Mouse (Mus musculus) MEL (cell line): Measurements from ENCODE around the gene Samm50. TPM values are rescaled to one million over a fixed set of nuclear protein-coding genes. Genes with fewer than 3 reads are reported as not detected.

Source experiments
- DNase-seq: peaks from one replicate; pipeline ENCODE4 v3.0.0; 2011; ENCODE audit warnings: low read depth, low spot score
- H3K27ac ChIP-seq: 2 replicates; pipeline ENCODE4 v1.5.1; 2012; ENCODE audit warnings: low read depth, mild to moderate bottlenecking, control low read depth, low read length, moderate library complexity; ENCODE audit not compliant: control insufficient read depth
- H3K27me3 ChIP-seq, 2 experiments: fragments of 150-350 bp in 1 of 2; sonication (generic) in 1 of 2; 2 replicates each; pipeline ENCODE4 v1.6.1; 2012; ENCODE audit warnings: low read length in 2 of 2, mild to moderate bottlenecking in 2 of 2, improper control_type of control experiment in 1 of 2, moderate library complexity in 1 of 2; ENCODE audit not compliant: insufficient read depth in 2 of 2, control insufficient read depth in 1 of 2
- H3K36me3 ChIP-seq, 2 experiments: 2 replicates each; pipeline ENCODE4 v1.6.1; 2012 to 2014; ENCODE audit warnings: low read length in 2 of 2, improper control_type of control experiment in 1 of 2, inconsistent platforms in 1 of 2, mild to moderate bottlenecking in 1 of 2; ENCODE audit not compliant: insufficient read depth in 2 of 2, control insufficient read depth in 1 of 2
- H3K4me1 ChIP-seq, 2 experiments: fragments of 150-350 bp in 1 of 2; sonication (generic) in 1 of 2; 2 replicates each; pipeline ENCODE4 v1.6.1; 2012; ENCODE audit warnings: low read length in 2 of 2, improper control_type of control experiment in 1 of 2, mild to moderate bottlenecking in 1 of 2; ENCODE audit not compliant: insufficient read depth in 2 of 2, control insufficient read depth in 1 of 2
- H3K4me3 ChIP-seq, 2 experiments: fragments of 150-350 bp in 1 of 2; sonication (generic) in 1 of 2; 2 replicates each; pipeline ENCODE4 v1.5.1; 2012; ENCODE audit warnings: low read depth in 2 of 2, low read length in 2 of 2, mild to moderate bottlenecking in 2 of 2, moderate library complexity in 2 of 2, control low read depth in 1 of 2, improper control_type of control experiment in 1 of 2; ENCODE audit not compliant: control insufficient read depth in 1 of 2, insufficient read depth in 1 of 2
- H3K79me2 ChIP-seq: 2 replicates; pipeline ENCODE4 v1.6.1; 2012; ENCODE audit warnings: mild to moderate bottlenecking, low read length, moderate library complexity; ENCODE audit not compliant: control insufficient read depth, poor library complexity, insufficient read depth
- H3K9ac ChIP-seq: 2 replicates; pipeline ENCODE4 v1.6.1; 2012; ENCODE audit warnings: low read depth, mild to moderate bottlenecking, control low read depth, low read length, moderate library complexity; ENCODE audit not compliant: control insufficient read depth, poor library complexity, severe bottlenecking
- H3K9me3 ChIP-seq: fragments of 150-350 bp; sonication (generic); replicated peaks from 2 replicates; pipeline ENCODE4 v1.6.1; 2012; ENCODE audit warnings: mild to moderate bottlenecking, low read length, improper control_type of control experiment, moderate library complexity; ENCODE audit not compliant: insufficient read depth
- CHD1 ChIP-seq: IDR thresholded peaks from 2 replicates; pipeline ENCODE4 v1.6.1; 2012; ENCODE audit warnings: low read depth, mild to moderate bottlenecking, inconsistent platforms, low read length, improper control_type of control experiment
- CTCF ChIP-seq, 3 experiments: IDR thresholded peaks in 2 of 3; conservative IDR thresholded peaks in 1 of 3; 2 replicates each; pipeline ENCODE4 v1.5.1; 2011 to 2012; ENCODE audit warnings: low read length in 3 of 3, low read depth in 2 of 3, mild to moderate bottlenecking in 2 of 3, improper control_type of control experiment in 1 of 3, inconsistent platforms in 1 of 3, mixed read lengths in 1 of 3, moderate library complexity in 1 of 3; ENCODE audit not compliant: control insufficient read depth in 1 of 3, insufficient read depth in 1 of 3, poor library complexity in 1 of 3, severe bottlenecking in 1 of 3
- E2F4 ChIP-seq: IDR thresholded peaks from 2 replicates; pipeline ENCODE4 v1.6.1; 2011; ENCODE audit warnings: low read depth, low read length, improper control_type of control experiment, borderline replicate concordance
- ETS1 ChIP-seq: IDR thresholded peaks from 2 replicates; pipeline ENCODE4 v1.6.1; 2012; ENCODE audit warnings: low read depth, mild to moderate bottlenecking, inconsistent platforms, low read length, improper control_type of control experiment, moderate library complexity
- GATA1 ChIP-seq: IDR thresholded peaks from 2 replicates; pipeline ENCODE4 v1.6.1; 2011; ENCODE audit warnings: low read depth, low read length, improper control_type of control experiment
- JUND ChIP-seq: IDR thresholded peaks from 2 replicates; pipeline ENCODE4 v1.6.1; 2011; ENCODE audit warnings: low read depth, mild to moderate bottlenecking, improper control_type of control experiment, low read length
- KAT2A ChIP-seq: conservative IDR thresholded peaks from 2 replicates; pipeline ENCODE4 v1.6.1; 2012; ENCODE audit warnings: low read depth, low read length, improper control_type of control experiment, inconsistent platforms
- MAFK ChIP-seq: IDR thresholded peaks from 2 replicates; pipeline ENCODE4 v1.6.1; 2011; ENCODE audit warnings: low read depth, mild to moderate bottlenecking, low read length, improper control_type of control experiment, borderline replicate concordance
- MAZ ChIP-seq: IDR thresholded peaks from 2 replicates; pipeline ENCODE4 v1.6.1; 2012; ENCODE audit warnings: low read depth, mild to moderate bottlenecking, inconsistent platforms, low read length, improper control_type of control experiment
- MYB ChIP-seq: IDR thresholded peaks from 2 replicates; pipeline ENCODE4 v1.6.1; 2011; ENCODE audit warnings: mild to moderate bottlenecking, low read depth, low read length, improper control_type of control experiment
- MYC ChIP-seq: IDR thresholded peaks from 2 replicates; pipeline ENCODE4 v1.6.1; 2011; ENCODE audit warnings: low read depth, mild to moderate bottlenecking, low read length, improper control_type of control experiment, moderate library complexity
- NRF1 ChIP-seq: IDR thresholded peaks from 2 replicates; pipeline ENCODE4 v1.6.1; 2014; ENCODE audit warnings: low read depth, mild to moderate bottlenecking, inconsistent platforms, low read length, improper control_type of control experiment, moderate library complexity; ENCODE audit not compliant: poor library complexity, insufficient read depth, severe bottlenecking
- POLR2A ChIP-seq, 2 experiments: IDR thresholded peaks; 2 replicates each; pipeline ENCODE4 v1.6.1; 2011 to 2012; ENCODE audit warnings: low read length in 2 of 2, mild to moderate bottlenecking in 2 of 2, control low read depth in 1 of 2, improper control_type of control experiment in 1 of 2, low read depth in 1 of 2, moderate library complexity in 1 of 2; ENCODE audit not compliant: control insufficient read depth in 1 of 2, insufficient read depth in 1 of 2, poor library complexity in 1 of 2
- POLR2AphosphoS2 ChIP-seq: IDR thresholded peaks from 2 replicates; pipeline ENCODE4 v1.6.1; 2011; ENCODE audit warnings: low read length, improper control_type of control experiment
- POLR2AphosphoS5 ChIP-seq: IDR thresholded peaks from 2 replicates; pipeline ENCODE4 v1.6.1; 2012; ENCODE audit warnings: low read depth, borderline replicate concordance, mild to moderate bottlenecking, inconsistent platforms, low read length, moderate library complexity, mixed read lengths
- RCOR1 ChIP-seq: IDR thresholded peaks from 2 replicates; pipeline ENCODE4 v1.6.1; 2012; ENCODE audit warnings: low read depth, mild to moderate bottlenecking, inconsistent platforms, low read length, improper control_type of control experiment
- TAL1 ChIP-seq: IDR thresholded peaks from 2 replicates; pipeline ENCODE4 v1.6.1; 2012; ENCODE audit warnings: mild to moderate bottlenecking, inconsistent platforms, low read length, moderate library complexity, mixed read lengths
- TBP ChIP-seq: IDR thresholded peaks from 2 replicates; pipeline ENCODE4 v1.8.0; 2011; ENCODE audit warnings: low read depth, low read length, improper control_type of control experiment
- TCF12 ChIP-seq: IDR thresholded peaks from 2 replicates; pipeline ENCODE4 v1.6.1; 2014; ENCODE audit warnings: low read depth, mild to moderate bottlenecking, inconsistent platforms, low read length, improper control_type of control experiment, moderate library complexity
- UBTF ChIP-seq: IDR thresholded peaks from 2 replicates; pipeline ENCODE4 v1.6.1; 2012; ENCODE audit warnings: low read depth, mild to moderate bottlenecking, inconsistent platforms, low read length, improper control_type of control experiment, moderate library complexity, borderline replicate concordance; ENCODE audit not compliant: insufficient read depth
- ZKSCAN1 ChIP-seq: IDR thresholded peaks from 2 replicates; pipeline ENCODE4 v1.6.1; 2012; ENCODE audit warnings: low read depth, mild to moderate bottlenecking, inconsistent platforms, low read length, improper control_type of control experiment, moderate library complexity
- ZMIZ1 ChIP-seq: IDR thresholded peaks from 2 replicates; pipeline ENCODE4 v1.6.1; 2012; ENCODE audit warnings: low read depth, mild to moderate bottlenecking, inconsistent platforms, low read length, improper control_type of control experiment, moderate library complexity
- ZNF384 ChIP-seq: IDR thresholded peaks from 2 replicates; pipeline ENCODE4 v1.6.1; 2012; ENCODE audit warnings: low read depth, mild to moderate bottlenecking, inconsistent platforms, low read length, improper control_type of control experiment
- polyA plus RNA-seq, 2 experiments: library from polyadenylated mRNA; stranded (reverse) in 1 of 2; unstranded in 1 of 2; fragments of >175 nt in 1 of 2; fragments of >200 nt in 1 of 2; gene quantifications; 2 replicates each; pipeline versions ENCODE4 v1.2.1 to v1.2.4; 2012; ENCODE audit warnings: low replicate concordance in 2 of 2, low read depth in 1 of 2; ENCODE audit not compliant: insufficient read length in 2 of 2, insufficient read depth in 1 of 2, missing spikeins in 1 of 2
- total RNA-seq: library from RNA; depleted of rRNA; stranded (reverse); fragments of 300-350 nt; gene quantifications from 2 replicates; pipeline ENCODE4 v1.2.3, GENCODE M21; 2012

Gene Samm50
- total and polyA plus RNA-seq, 3 experiments: 62.4 to 190 TPM; not detected in 1

GRCm38 (mm10) chr15:84262630-84263029 is 70.6 kb downstream of the Samm50 start:
- Histone ChIP-seq H3K4me3 (no peak overlapping the region), H3K4me1 (no peaks in the 10 kb centered on the region), H3K9ac (no peak overlapping the region), H3K27me3 (no peaks in the 10 kb centered on the region), H3K9me3 (no peaks in the 10 kb centered on the region), H3K27ac (no peak overlapping the region), H3K36me3 (no peaks in the 10 kb centered on the region), H3K79me2 (no peaks in the 10 kb centered on the region)
- TF ChIP-seq POLR2A (IDR thresholded peaks at IDR 0.05; ENCODE audit: control insufficient read depth in 1 of 2, insufficient read depth in 1 of 2, low read depth in 1 of 2, low read length in 2 of 2, poor library complexity in 1 of 2): no peak
- no peak for TF ChIP-seq CHD1
- no peak for TF ChIP-seq POLR2AphosphoS2
- TF ChIP-seq POLR2AphosphoS5: no peak
- no peak for TF ChIP-seq TBP
- TF ChIP-seq ETS1: no peak
- no peak for TF ChIP-seq E2F4
- TF ChIP-seq ZNF384: no peak
- DNase-seq: no peak

GRCm38 (mm10) chr15:84263573-84263972 is 71.5 kb downstream of the Samm50 start:
- TF ChIP-seq JUND (no peak), TCF12 (no peak), TBP (no peak), E2F4 (no peak), MYB (no peak), TAL1 (no peak), KAT2A (no peak), CHD1 (no peak), RCOR1 (no peak), NRF1 (no peak), ZMIZ1 (no peak)
- Histone ChIP-seq H3K79me2 (no peaks in the 10 kb centered on the region), H3K9me3 (no peaks in the 10 kb centered on the region), H3K9ac (no peak overlapping the region), H3K27ac (no peak overlapping the region), H3K27me3 (no peaks in the 10 kb centered on the region), H3K4me1 (no peaks in the 10 kb centered on the region), H3K36me3 (no peaks in the 10 kb centered on the region), H3K4me3 (no peak overlapping the region)
- peak; percentile 20 for DNase-seq

- Histone ChIP-seq H3K4me1 (no peaks in the 10 kb centered on the region), H3K9me3 (no peaks in the 10 kb centered on the region), H3K9ac (no peak overlapping the region)
Observed at GRCm38 (mm10) chr15:84265141-84265540, 73.1 kb downstream of the Samm50 start.

More at GRCm38 (mm10) chr15:84265141-84265540, 73.1 kb downstream of the Samm50 start:
- Histone ChIP-seq H3K27me3 (no peaks in the 10 kb centered on the region), H3K4me3 (no peak overlapping the region), H3K36me3 (no peaks in the 10 kb centered on the region), H3K79me2 (no peaks in the 10 kb centered on the region), H3K27ac (no peak overlapping the region)
- TF ChIP-seq CTCF (IDR thresholded peaks at IDR 0.05 in 2 of 3, conservative IDR thresholded peaks at IDR 0.05 in 1 of 3; ENCODE audit: control insufficient read depth in 1 of 3, insufficient read depth in 1 of 3, low read depth in 2 of 3, low read length in 3 of 3, poor library complexity in 1 of 3, severe bottlenecking in 1 of 3): no peak
- TF ChIP-seq MYB: no peak
- no peak for TF ChIP-seq ZKSCAN1
- TF ChIP-seq E2F4: no peak
- no peak for TF ChIP-seq POLR2A (IDR thresholded peaks at IDR 0.05; ENCODE audit: control insufficient read depth in 1 of 2, insufficient read depth in 1 of 2, low read depth in 1 of 2, low read length in 2 of 2, poor library complexity in 1 of 2)
- TF ChIP-seq MYC: no peak
- TF ChIP-seq POLR2AphosphoS5: no peak
- no peak for TF ChIP-seq GATA1
- TF ChIP-seq MAFK: no peak
- no peak for TF ChIP-seq RCOR1
- TF ChIP-seq ZMIZ1: no peak
- no peak for TF ChIP-seq UBTF
- TF ChIP-seq MAZ: no peak
- no peak for TF ChIP-seq KAT2A
- DNase-seq: no peak
